Mouse (Mus musculus) skeletal muscle tissue, adult 2 months (tissue): ENCODE measurements around the gene AU040320.

Source experiments
- DNase-seq: peaks from one replicate; pipeline ENCODE4 v3.0.0-alpha.2; 2012; ENCODE audit warnings: low read depth, low spot score

The AU040320 gene

DNA sequence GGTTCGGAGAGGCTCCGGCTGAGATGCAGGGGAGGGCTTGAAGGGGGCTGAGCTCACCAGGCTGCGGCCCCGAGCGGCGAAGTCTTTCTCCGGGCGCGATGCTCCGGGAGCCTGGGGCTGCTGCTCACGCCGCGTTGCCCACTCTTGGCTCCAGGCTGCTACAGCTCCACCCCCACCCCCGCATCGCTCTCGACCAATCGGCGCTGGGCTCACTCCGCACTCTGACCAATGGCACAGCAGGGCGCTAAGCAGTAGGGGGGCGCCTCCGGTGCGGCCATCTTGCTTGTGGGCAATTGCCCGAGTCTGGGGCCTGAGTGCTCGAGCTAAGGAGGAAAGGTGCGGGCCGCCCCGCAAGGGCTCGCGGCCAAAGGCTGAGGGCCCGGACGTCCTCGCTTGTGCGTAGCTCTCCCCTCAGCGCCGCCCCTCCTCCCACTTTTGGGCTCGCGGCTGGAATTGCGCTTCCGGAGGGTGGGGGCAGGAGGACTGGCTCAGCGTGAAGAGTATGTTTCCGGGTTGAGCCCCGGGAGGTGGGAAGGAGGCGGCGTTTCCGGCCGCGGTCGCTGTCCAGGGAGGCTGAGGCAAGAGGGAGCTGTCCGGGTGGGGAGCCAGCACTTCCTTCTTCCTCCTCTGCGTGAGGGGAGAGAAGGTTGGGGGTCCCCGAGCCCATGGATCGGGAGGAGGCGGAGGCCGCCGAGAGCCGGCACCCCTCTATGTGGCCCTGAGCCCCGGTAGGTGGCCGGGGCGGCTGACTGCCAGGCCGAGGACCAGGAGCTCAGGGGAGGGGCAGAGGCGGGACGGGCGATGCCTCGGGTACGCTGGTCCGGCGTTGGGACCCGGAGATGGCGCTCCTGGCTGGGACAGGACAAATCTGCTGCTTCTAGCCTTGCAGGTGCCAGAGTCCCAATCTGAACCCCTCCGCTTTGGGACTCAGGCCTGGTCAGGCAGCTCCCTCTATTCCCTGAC lies at the start of gene AU040320, which contains the start of gene Ncdn:
Gene AU040320, plus strand, starts transcription at position 277 of the 963 bp plus-strand sequence.
Gene Ncdn, minus strand, starts transcription at position 171 of the 963 bp plus-strand sequence.
- peak; percentile 93 for DNase-seq

DNA sequence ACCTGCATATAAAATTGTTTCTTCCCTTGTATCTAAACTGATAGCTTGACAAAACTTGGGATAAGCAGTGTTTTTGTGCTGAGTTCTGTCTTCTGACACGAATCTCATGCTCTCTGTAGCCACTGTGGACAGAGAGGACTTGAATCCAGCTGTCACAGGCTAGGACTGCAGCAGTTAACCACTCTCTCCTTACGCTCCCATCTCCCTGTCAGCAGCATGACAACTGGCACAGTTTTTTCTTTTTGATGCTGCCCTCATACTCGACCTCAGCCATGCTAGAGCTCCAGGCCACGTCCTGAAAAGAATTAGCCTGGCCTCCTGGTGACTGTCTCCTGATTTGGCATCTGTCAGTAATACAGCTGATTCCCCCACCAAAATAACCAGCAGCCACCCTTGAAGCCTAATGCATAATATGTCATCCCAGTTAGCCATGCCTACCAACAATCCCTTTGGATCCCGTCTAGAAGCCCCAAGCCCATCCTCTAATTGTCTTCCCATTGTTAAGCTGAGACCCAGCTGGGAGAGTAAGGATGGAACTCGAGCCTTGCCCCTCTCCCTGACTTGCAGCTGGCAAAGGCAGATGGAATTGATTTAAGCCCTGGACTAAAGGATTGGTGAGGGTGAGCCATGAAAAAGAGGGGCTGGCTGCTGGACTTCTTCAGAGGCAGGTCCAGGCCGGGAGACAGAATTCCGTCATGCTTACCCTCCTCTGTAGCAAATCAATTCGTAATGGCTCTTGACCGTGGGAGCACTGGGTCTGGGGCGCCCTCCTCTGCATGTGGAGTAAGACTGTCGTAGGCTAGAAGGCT lies 46.5 kb upstream of the AU040320 start:
- DNase-seq, result no peak

DNA sequence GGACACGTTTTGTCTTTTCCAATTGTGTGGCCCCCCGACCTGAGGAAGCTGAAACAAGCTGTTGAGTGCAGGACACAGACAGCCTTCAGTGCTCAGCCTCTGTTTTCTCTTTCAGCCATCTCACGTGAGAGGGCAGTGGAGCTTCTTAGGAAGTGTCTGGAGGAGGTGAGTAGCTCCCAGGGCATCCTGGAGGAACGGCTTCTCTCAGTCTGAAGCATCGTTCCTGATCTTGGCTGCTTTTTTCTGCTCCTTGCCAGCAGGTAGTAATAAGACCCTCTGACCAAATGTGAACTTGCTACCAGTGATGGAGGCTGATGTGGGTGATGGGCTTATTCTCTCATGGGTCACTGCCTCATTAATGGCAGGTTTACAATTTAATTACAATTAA lies 45.9 kb upstream of the AU040320 start:
- DNase-seq, result no peak

GRCm38 (mm10) chr4:126732111-126732510 lies 21.2 kb upstream of the AU040320 start:
- DNase-seq, result no peak

DNA sequence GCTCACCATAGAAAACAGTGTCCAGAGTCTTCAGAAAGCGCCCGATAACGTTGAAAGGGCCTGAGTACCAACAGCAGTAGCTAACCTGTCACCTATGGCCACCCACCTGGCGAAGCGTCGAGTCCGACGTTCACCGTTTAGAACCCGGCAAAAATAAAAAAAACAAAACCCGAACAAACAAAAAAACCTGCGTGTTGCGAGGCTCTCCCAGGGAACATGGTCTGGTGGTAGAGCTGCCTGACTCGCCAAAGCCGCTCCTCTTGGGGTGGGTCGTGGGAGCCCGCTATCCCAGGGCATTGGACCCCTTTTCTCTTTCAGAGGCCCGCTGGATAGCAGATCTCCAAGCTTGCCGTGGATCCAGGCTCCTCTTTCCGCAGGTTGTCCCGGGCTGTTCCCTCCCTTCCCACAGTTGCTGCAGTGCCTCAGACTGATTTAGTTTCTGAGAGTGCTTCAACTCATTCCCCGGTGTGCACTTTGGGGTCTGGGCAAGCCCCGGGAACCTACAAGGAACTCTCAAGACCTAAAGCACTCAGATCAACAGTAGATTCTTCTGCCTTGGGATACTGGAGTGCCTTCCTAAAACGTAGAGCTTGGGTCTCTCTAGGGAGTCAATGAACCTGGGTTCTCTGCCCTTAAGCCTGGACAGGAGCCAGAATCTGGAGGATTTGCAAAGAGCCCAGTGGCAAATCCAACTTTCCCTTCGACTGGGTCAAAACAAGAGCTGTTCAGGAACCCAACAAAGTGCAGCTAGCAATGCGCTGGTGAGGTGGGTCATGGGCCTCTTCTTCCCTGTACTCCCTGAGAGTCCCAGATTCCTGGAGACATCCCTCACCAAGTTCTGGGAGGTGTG lies 20.6 kb upstream of the AU040320 start:
- DNase-seq, result no peak

DNA sequence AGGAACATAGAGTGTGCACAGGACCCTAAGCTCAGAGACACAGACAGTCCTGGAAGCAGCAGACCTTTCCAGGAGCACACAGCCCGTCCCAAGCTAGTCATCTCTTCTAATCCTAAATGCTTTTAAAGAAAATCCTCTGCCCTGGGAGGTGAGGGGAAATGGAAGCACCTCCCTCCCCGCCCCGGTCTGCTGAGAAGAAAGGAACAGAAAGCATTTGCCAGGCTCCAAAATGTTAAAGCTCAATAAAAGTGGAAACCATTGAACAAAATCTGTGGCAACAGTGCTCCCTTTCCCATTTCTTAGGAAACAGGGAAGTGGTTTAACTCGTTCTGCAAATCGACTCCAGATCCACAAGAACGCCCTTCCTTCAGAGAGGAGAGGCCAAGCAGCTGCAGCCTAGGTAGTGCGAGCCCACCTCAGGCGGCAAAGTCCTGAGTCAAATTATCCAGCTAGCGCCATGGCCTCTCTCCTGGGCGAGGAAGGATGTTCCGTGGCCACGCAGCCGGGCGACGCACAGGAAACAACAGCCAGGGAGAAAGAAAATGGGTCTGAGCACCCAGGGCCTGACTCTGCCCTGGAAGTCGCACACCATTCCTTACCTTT lies 19.2 kb upstream of the AU040320 start:
- no peak for DNase-seq

DNA sequence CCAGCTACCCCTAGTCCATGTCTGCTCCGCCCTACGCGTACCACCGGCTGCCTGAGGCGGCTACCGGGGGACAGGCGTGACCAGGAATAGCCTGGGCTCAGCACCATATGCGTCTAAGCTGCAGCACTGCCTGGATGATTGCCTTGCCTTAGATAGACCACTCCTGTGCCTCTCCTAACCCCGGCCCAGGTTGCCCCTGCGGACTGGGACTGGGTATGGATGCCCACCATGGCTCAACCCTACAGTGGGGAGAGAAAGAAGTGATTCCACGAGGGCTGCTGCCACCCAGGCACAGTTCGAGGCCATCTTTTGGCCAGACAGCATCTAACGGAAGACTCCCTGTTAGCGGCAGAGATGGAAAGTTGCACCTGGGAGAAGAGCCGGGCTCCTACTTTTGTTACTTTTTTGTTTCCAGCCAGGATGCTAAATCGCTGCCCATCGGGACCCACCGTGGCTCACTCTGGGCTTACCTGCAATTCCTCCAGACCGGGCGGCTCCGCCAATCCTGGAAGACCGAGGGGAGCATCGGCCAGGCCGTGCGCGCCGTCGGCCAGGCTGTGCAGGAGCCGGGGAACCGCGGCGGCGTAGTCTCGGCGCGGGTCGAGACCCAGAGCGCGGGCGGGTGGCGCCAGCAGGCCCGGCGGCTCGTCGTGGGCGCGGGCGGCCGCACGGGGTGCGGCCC lies 18.5 kb upstream of the AU040320 start:
- no peak for DNase-seq

- no peak for DNase-seq
Observed at GRCm38 (mm10) chr4:126735382-126736000, 17.9 kb upstream of the AU040320 start.

- DNase-seq, result no peak
Observed at GRCm38 (mm10) chr4:126736001-126736414, 17.3 kb upstream of the AU040320 start, which contains the start of gene Tfap2e. Gene Tfap2e (minus strand): TSS chr4:126736240.

DNA sequence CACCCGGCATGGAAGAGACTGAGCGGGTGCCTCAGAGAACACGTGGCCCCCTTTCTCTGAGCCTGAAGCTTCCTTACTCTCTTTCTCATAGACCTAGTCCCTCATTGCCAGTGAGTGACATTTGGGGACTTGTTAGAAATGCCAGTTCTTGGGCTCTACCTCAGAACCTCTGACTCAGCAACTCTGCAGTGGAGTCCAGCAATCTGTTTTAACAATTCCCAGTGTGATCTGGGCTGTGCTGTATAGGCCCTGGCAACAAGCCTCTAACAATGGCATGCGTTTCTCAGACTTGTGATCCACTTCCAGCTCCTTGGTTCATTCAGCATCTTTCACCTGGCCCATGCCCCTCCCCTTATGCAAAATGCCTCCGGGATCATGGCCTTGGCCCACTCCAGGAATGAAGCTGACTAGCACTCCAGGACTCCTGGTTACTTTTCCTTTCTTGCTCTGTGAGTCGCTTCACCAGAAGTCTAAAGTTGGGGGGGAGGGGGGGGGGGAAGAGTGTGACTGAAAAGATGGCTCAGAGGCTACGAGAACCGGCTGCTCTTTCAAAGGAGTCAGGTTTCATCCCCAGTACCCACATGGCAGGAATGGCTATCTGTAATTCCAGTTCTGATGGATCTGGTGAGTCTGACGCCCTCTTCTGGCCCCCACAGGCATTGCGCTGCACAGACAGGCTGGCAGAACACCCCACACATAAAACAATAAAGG lies 13.2 kb upstream of the AU040320 start:
- DNase-seq, result no peak

- DNase-seq, result peak; percentile 54
Observed at GRCm38 (mm10) chr4:126741448-126741847, 11.9 kb upstream of the AU040320 start.

- no peak for DNase-seq
Observed at GRCm38 (mm10) chr4:126742976-126743375, 10.4 kb upstream of the AU040320 start.

DNA sequence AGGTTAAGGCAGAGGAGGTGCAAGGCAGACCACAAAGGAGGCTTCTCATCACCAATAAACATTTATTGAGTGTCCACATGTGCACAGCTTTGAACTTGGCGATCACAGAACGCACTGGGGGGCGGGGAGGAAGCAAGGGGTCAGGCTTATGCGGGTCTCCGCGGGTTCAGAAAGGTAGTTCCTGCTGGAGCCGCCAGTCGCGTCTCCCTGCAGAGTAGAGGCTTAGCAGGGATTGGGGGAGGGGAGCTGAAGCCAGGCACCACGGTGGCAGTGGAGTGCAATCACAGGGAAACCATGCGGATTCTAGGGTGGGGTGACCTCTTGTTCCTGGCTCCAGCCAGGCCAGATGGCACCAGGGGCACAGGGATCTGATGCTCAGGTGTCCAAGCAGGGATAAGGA lies 9.6 kb upstream of the AU040320 start:
- no peak for DNase-seq

DNA sequence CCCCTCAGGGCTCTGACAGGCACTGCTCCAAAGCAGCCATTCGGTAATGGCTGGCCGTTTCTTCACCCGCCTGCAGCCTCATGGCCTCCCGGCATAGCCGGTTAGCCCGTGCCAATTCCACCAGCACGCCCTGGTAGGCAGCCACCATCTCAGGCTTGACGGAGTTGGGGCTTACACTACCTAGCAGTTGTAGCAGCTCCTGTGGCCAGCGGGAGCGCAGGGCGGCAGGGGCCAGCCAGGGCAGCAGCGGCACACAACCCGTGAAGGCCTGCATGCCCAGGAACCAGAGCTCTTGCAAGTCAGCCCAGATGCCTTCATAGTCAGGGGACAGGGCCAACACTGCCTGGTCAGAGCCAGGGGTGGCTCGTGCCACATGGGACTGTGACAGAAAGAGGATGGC lies 8.5 kb upstream of the AU040320 start:
- DNase-seq, result no peak

DNA sequence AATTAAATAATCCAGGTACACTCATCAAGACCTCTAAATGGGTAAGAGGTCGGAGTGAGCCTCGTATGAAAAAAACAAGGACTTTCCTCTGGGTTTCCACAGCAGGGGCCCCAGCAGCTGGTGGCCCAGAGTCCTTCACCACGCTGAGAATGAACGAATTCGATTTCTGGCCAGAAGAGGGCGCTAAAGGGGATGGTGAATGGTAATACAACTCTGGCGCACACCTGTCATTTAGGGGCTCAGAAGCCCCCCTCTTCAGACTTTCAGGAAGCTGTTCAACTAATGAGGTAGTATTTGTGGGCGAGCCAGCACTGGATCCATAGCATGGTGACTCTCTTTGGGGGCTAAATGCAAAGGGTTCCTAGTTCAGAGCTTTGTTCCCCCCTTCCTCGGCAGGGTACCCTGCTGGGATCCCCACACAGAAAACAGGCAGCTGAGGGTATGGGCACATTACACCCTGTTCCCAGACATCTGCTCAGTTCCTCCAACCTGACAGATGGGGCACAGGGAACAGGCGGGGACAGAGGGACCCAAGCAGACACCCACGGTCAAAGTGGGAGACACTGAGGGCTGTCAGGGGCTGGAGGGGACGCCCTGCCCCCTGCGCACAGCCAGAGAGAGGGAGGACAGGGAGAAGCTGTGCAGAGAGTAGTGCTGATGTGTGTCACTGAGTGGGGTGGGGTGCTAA lies 7.7 kb upstream of the AU040320 start:
- DNase-seq, result no peak

DNA sequence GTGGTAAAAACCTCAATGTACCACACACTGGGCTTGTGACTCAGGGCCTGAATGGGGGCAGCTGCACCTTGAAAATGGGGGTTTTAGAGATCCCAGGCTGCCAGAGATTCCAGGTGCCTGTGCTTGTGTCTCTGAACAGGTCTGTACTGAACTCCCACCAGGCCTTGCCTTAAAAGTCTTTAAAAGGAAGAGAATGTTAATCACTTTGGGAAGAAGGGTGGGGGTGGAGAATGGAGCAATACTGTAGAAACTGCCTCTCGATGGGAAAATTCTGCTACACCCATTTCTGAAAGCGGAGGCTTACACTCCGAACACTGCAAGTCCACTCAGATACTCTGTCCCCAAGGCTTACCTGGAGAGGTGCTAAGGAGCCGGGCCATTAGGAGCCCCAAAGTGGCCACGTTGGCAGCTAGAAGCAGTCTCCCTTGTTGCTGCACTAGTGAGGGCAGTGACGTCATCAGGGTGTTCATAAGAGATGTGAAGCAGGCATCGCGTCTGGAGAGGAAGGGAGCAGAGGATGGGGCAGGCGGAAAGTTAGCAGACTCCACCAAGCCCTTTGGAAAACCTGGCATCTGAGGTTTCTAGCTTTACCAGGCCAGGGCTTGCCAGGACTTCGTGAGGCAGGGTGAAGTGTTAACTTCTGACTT lies 7.0 kb upstream of the AU040320 start:
- DNase-seq, result no peak

- DNase-seq, result no peak
Observed at GRCm38 (mm10) chr4:126748381-126748780, 5.0 kb upstream of the AU040320 start.

DNA sequence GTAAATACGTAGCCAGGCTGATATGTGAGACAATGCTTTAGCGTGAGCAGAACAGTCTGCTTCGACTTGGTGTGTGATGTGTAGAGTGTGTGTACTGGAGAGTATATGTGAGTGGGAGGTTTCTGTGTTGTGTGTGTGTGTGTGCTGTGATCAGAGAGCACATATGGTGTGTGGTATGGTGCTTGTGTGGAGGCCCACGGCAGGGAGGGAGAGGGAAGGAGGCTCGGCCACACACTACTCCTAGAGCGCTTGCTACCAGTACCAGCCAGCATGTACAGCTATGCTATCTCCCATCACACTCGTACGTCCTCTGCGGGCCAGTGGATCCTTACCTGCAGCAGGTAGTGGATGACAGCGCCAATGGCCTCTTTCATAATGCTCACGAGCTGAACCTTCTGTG lies 3.8 kb upstream of the AU040320 start:
- no peak for DNase-seq
